Mouse (Mus musculus) skeletal muscle tissue, adult 2 months (tissue): ENCODE data around the gene Lgsn.

ENCODE experiments used
- DNase-seq: peaks from one replicate; pipeline ENCODE4 v3.0.0-alpha.2; 2012; ENCODE audit warnings: low read depth, low spot score

The Lgsn gene

GRCm38 (mm10) chr1:31214831-31215230 lies 38.6 kb downstream of the Lgsn start:
- DNase-seq, result no peak

- no peak for DNase-seq
These were observed 44.5 kb downstream of the Lgsn start for GRCm38 (mm10) chr1:31220599-31221250.

DNA sequence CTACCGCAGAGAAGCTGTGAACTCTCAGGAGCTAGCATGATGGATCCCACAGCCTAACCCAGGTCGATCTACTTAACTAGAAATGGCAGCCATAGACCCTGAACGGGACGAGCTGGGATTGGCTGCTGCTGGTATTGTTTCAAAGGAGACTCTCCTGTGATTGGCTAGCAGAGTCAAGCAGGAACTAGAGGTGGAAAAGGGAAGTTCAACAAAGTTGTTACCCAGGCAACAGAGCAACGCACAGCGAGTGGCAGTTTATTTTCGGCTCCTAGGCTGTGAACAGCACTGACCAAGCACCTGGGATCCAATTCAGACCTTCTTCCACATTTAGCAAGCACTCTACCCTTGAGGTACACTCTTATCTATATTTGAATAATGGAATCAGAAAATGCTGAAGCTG lies 46.4 kb downstream of the Lgsn start, which contains the start of the genes 4931428L18Rik and Pih1d3:
Gene 4931428L18Rik, minus strand, starts transcription at position 121 of the 400 bp plus-strand sequence.
Gene Pih1d3, plus strand, starts transcription at position 275 of the 400 bp plus-strand sequence.
- DNase-seq, result no peak

GRCm38 (mm10) chr1:31233319-31234036 lies 57.3 kb downstream of the Lgsn start:
- no peak for DNase-seq
